Mouse (Mus musculus) ES-E14 (cell line): Measurements from ENCODE around the gene Sh3d21.

ENCODE experiments used
- CHD2 ChIP-seq: IDR thresholded peaks from 2 replicates; pipeline ENCODE4 v1.6.1; 2014; ENCODE audit warnings: mild to moderate bottlenecking, low read depth, low read length, inconsistent platforms
- HCFC1 ChIP-seq: IDR thresholded peaks from 2 replicates; pipeline ENCODE4 v1.6.1; 2012; ENCODE audit warnings: low read length, inconsistent platforms, borderline replicate concordance; ENCODE audit not compliant: insufficient read depth
- MAFK ChIP-seq: IDR thresholded peaks from 2 replicates; pipeline ENCODE4 v1.6.1; 2014; ENCODE audit warnings: mild to moderate bottlenecking, low read depth, low read length, inconsistent platforms; ENCODE audit not compliant: insufficient read depth
- ZNF384 ChIP-seq: IDR thresholded peaks from 2 replicates; pipeline ENCODE4 v1.6.1; 2012; ENCODE audit warnings: low read depth, low read length, inconsistent platforms

- TF ChIP-seq ZNF384 (no peak), CHD2 (no peak), MAFK (no peak), HCFC1 (no peak)
Measured at GRCm38 (mm10) chr4:126155869-126156268, 7.4 kb downstream of the Sh3d21 start.
